Mouse (Mus musculus) intestine, postnatal 0 days (tissue): ENCODE measurements at regions not wholly inside any gene's neighbourhood (a gene's known extent, or its start where the extent isn't known, plus 50 kb on each side); places are given as distances from the start of the nearest gene placed in this dataset.

Source experiments
- ATAC-seq: fragments of 200-750 bp; cut with Nextera tagmentation; 2 replicates; pipeline ENCODE4 v1.8.0; 2017; ENCODE audit warnings: mild to moderate bottlenecking, moderate TSS enrichment, moderate library complexity
- H3K27ac ChIP-seq: fragments of 300-500 bp; sonication (generic); 2 replicates; pipeline ENCODE4 v1.5.1; 2014; ENCODE audit warnings: mild to moderate bottlenecking, low read depth, low read length, moderate library complexity
- H3K27me3 ChIP-seq: fragments of 300-500 bp; sonication (generic); replicated peaks from 2 replicates; pipeline ENCODE4 v1.6.1; 2014; ENCODE audit warnings: low read length, mixed read lengths; ENCODE audit not compliant: control insufficient read depth, insufficient read depth
- H3K36me3 ChIP-seq: fragments of 300-500 bp; sonication (generic); 2 replicates; pipeline ENCODE4 v1.6.1; 2014; ENCODE audit warnings: mild to moderate bottlenecking, moderate library complexity; ENCODE audit not compliant: control insufficient read depth, insufficient read depth
- H3K4me1 ChIP-seq: fragments of 300-500 bp; sonication (generic); replicated peaks from 2 replicates; pipeline ENCODE4 v1.6.1; 2014; ENCODE audit warnings: antibody characterized with exemption, low read length, mixed read lengths; ENCODE audit not compliant: control insufficient read depth, insufficient read depth
- H3K4me2 ChIP-seq: fragments of 300-500 bp; sonication (generic); replicated peaks from 2 replicates; pipeline ENCODE4 v1.6.1; 2014; ENCODE audit warnings: low read depth, mild to moderate bottlenecking, moderate library complexity
- H3K4me3 ChIP-seq: fragments of 300-500 bp; sonication (generic); 2 replicates; pipeline ENCODE4 v1.5.1; 2014; ENCODE audit warnings: low read depth, low read length
- H3K9ac ChIP-seq: fragments of 300-500 bp; sonication (generic); 2 replicates; pipeline ENCODE4 v1.6.1; 2014; ENCODE audit warnings: mild to moderate bottlenecking, low read depth, low read length
- H3K9me3 ChIP-seq: fragments of 300-500 bp; sonication (generic); 2 replicates; pipeline ENCODE4 v1.6.1; 2016; ENCODE audit warnings: mixed run types; ENCODE audit not compliant: control insufficient read depth
- CTCF ChIP-seq: sonication (generic); IDR thresholded peaks from 2 replicates; pipeline ENCODE4 v1.5.1; 2016; ENCODE audit warnings: low read depth, mild to moderate bottlenecking, control low read depth, antibody characterized with exemption, moderate library complexity
- WGBS: fragments of 180-500 bp; shearing (Covaris S2); extraction: QIAGEN DNeasy Blood & Tissue Kit; methylation state at CpG from one replicate; pipeline ENCODE4 v1.1.7; 2014; 5-methylcytosine and 5-hydroxymethylcytosine counted together

DNA sequence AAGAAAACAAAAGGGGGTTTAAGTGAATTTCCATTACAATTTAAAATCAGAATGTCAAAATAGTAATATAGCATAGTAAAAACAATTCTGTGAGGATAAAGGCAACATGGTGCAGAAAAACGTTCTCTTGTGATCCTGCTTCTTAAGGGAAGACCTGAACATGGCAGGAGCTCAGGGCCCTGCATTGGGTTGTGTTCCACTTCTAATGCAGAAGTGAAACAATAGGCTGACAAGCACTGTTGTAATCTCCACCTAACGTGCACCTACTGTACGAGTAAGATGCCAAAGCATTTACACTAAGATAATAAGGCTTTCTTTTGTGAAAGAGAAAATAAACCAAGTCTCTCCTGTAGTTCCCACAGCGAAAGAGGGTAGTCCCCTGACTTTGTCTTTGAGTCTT, 136.3 kb upstream of the Zc3h15 start:
- H3K4me1 ChIP-seq: no peaks in the 10 kb centered on the region
- no peaks in the 10 kb centered on the region for H3K9me3 ChIP-seq
- no peak overlapping the region for H3K4me2 ChIP-seq
- H3K36me3 ChIP-seq: no peaks in the 10 kb centered on the region
- no peak overlapping the region for H3K27ac ChIP-seq
- H3K27me3 ChIP-seq: no peaks in the 10 kb centered on the region
- TF ChIP-seq CTCF: no peak
- no peak for ATAC-seq
- WGBS: 75% methylated on average over 4 of the region's 4 CpGs
- H3K9ac ChIP-seq: no peak overlapping the region
- H3K4me3 ChIP-seq: no peak overlapping the region

DNA sequence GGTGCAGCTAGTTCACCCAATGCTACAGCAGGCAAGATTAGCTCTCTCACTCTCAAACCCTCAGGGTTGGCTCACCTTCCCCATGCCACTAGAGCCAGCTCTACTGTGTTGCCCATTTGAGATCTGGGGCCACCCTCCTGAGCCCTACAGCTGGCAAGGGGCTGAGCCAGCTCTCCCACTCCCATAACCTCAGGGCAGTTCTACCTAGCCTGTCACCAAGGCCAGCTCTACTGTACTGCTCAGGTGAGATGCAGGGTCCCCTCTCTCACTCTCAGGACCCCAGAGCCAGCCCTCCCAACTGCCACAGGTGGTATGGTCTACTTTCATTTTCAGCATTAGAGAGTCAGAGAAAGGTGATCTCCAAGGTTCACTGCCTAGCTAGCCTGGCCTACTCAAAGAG, 94.8 kb upstream of the Zc3h15 start:
- H3K4me1 ChIP-seq: no peaks in the 10 kb centered on the region
- TF ChIP-seq CTCF: no peak
- H3K36me3 ChIP-seq: no peaks in the 10 kb centered on the region
- no peak overlapping the region for H3K9ac ChIP-seq
- no peak overlapping the region for H3K4me3 ChIP-seq
- no peak for ATAC-seq
- no peak overlapping the region for H3K27ac ChIP-seq
- H3K27me3 ChIP-seq: no peaks in the 10 kb centered on the region
- H3K4me2 ChIP-seq: no peak overlapping the region
- H3K9me3 ChIP-seq: no peaks in the 10 kb centered on the region

DNA sequence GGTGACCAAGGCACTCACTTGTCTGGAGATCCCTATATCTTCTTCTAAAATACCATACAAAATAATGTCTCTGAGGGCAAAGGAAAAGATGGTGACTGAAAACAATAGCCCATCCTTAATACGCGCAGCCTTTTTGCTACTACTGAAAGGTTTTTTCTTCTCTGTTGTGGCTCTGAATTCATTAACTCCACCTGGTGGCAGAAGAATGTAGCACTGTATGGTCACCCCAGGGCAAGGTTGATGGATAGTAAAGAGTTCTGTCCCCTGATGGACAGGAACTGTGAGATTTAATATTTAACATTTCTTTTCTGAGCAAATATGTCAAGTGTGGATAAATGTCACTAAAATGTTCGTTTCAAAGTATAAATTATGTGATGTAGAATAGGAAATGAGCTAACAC, 91.9 kb upstream of the Zc3h15 start:
- no peaks in the 10 kb centered on the region for H3K9me3 ChIP-seq

More for the DNA sequence above, 91.9 kb upstream of the Zc3h15 start:
- no peaks in the 10 kb centered on the region for H3K36me3 ChIP-seq
- H3K27ac ChIP-seq: no peak overlapping the region
- no peak overlapping the region for H3K4me2 ChIP-seq
- TF ChIP-seq CTCF: peak; percentile 30
- no peaks in the 10 kb centered on the region for H3K27me3 ChIP-seq
- H3K4me1 ChIP-seq: no peaks in the 10 kb centered on the region
- H3K9ac ChIP-seq: no peak overlapping the region
- 70% methylated on average over 3 of the region's 3 CpGs for WGBS
- H3K4me3 ChIP-seq: no peak overlapping the region
- no peak for ATAC-seq
